Mouse (Mus musculus) heart, adult 9 months (tissue): Measurements from ENCODE around the gene Msh4.
A peak's percentile ranks its signal among the peaks of the same experiment; 100 is the strongest.

Experiments used
- DNase-seq, 2 experiments: peaks; one replicate each; pipeline ENCODE4 v3.0.0; 2022; ENCODE audit warnings: low spot score in 2 of 2

Msh4 gene

GRCm38 (mm10) chr3:153906136-153906871 is at the start of gene Msh4:
Gene Msh4, minus strand, starts transcription at chr3:153906138.
- no peak for DNase-seq

- no peak for DNase-seq
These were observed 42.2 kb upstream of the Msh4 start for GRCm38 (mm10) chr3:153948176-153948575.

GRCm38 (mm10) chr3:153947271-153947670 is 41.3 kb upstream of the Msh4 start:
- DNase-seq: no peak

GRCm38 (mm10) chr3:153944335-153944990 is 38.5 kb upstream of the Msh4 start, which contains the start of gene Acadm:
Gene Acadm, minus strand, starts transcription at chr3:153944632.
- peak; percentile 99 for DNase-seq

- DNase-seq: no peak
These were observed 38.0 kb upstream of the Msh4 start for GRCm38 (mm10) chr3:153943901-153944334.

GRCm38 (mm10) chr3:153943003-153943640 is 37.2 kb upstream of the Msh4 start:
- DNase-seq: no peak

- DNase-seq: peak in 1 of 2 experiments; percentile 55
These were observed 35.7 kb upstream of the Msh4 start for GRCm38 (mm10) chr3:153941613-153942012.

GRCm38 (mm10) chr3:153940486-153940885 is 34.5 kb upstream of the Msh4 start:
- no peak for DNase-seq

GRCm38 (mm10) chr3:153940021-153940420 is 34.1 kb upstream of the Msh4 start:
- no peak for DNase-seq

GRCm38 (mm10) chr3:153937116-153937810 is 31.3 kb upstream of the Msh4 start:
- DNase-seq: no peak

- peak; percentile 36 to 46 for DNase-seq
These were observed 29.9 kb upstream of the Msh4 start for GRCm38 (mm10) chr3:153935878-153936277.

GRCm38 (mm10) chr3:153932461-153932860 is 26.5 kb upstream of the Msh4 start:
- DNase-seq: no peak

- no peak for DNase-seq
These were observed 23.6 kb upstream of the Msh4 start for GRCm38 (mm10) chr3:153929526-153929925.

- DNase-seq: no peak
These were observed 20.4 kb upstream of the Msh4 start for GRCm38 (mm10) chr3:153926333-153926732.

GRCm38 (mm10) chr3:153921147-153921910 is 15.4 kb upstream of the Msh4 start:
- no peak for DNase-seq

- no peak for DNase-seq
These were observed 11.3 kb upstream of the Msh4 start for GRCm38 (mm10) chr3:153917200-153917599.

GRCm38 (mm10) chr3:153913510-153914243 is 7.7 kb upstream of the Msh4 start:
- DNase-seq: no peak

- peak; percentile 94 to 95 for DNase-seq
These were observed 6.9 kb upstream of the Msh4 start, which contains the start of gene Rabggtb for GRCm38 (mm10) chr3:153912546-153913509. Gene Rabggtb, minus strand, starts transcription at chr3:153913009.

- DNase-seq: no peak
These were observed 6.0 kb upstream of the Msh4 start for GRCm38 (mm10) chr3:153911882-153912440.
